Mouse (Mus musculus): ENCODE results near the gene Rpusd1. TPM values are rescaled to one million over a fixed set of nuclear protein-coding genes. Genes with fewer than 3 reads are reported as not detected.

Gene Rpusd1
- total and polyA plus RNA-seq, 3 experiments: 8.2 to 23.9 TPM; not detected in 1

GRCm38 (mm10) chr17:25748238-25748637 lies 20.8 kb downstream of the Rpusd1 start:
- Histone ChIP-seq H3K9ac (ENCODE audit: control insufficient read depth, low read depth, low read length, poor library complexity, severe bottlenecking) (no peak overlapping the region), H3K36me3 (ENCODE audit: control insufficient read depth in 1 of 2, insufficient read depth in 2 of 2, low read length in 2 of 2) (no peaks in the 10 kb centered on the region), H3K9me3 (replicated peaks; ENCODE audit: insufficient read depth, low read length) (no peaks in the 10 kb centered on the region), H3K4me3 (ENCODE audit: control insufficient read depth in 1 of 2, insufficient read depth in 1 of 2, low read depth in 2 of 2, low read length in 2 of 2) (no peak overlapping the region), H3K27me3 (ENCODE audit: control insufficient read depth in 1 of 2, insufficient read depth in 2 of 2, low read length in 2 of 2) (peaks cover 0 to 3% of the 10 kb centered on the region in 2 experiments; a peak in 1 of 4 replicates), H3K27ac (ENCODE audit: control insufficient read depth, low read depth, low read length) (no peak overlapping the region), H3K4me1 (ENCODE audit: control insufficient read depth in 1 of 2, insufficient read depth in 2 of 2, low read length in 2 of 2) (no peaks in the 10 kb centered on the region), H3K79me2 (ENCODE audit: control insufficient read depth, insufficient read depth, low read length, poor library complexity) (no peaks in the 10 kb centered on the region)
- no peak for DNase-seq (ENCODE audit: low read depth, low spot score)
- TF ChIP-seq RCOR1 (IDR thresholded peaks at IDR 0.05; ENCODE audit: low read depth, low read length): no peak
- no peak for TF ChIP-seq GATA1 (IDR thresholded peaks at IDR 0.05; ENCODE audit: low read depth, low read length)

- Histone ChIP-seq H3K79me2 (ENCODE audit: control insufficient read depth, insufficient read depth, low read length, poor library complexity) (no peaks in the 10 kb centered on the region), H3K4me3 (ENCODE audit: control insufficient read depth in 1 of 2, insufficient read depth in 1 of 2, low read depth in 2 of 2, low read length in 2 of 2) (no peak overlapping the region)
Observed at GRCm38 (mm10) chr17:25749314-25749713, 21.8 kb downstream of the Rpusd1 start.

GRCm38 (mm10) chr17:25751446-25751845 lies 24.0 kb downstream of the Rpusd1 start:
- H3K79me2 ChIP-seq (ENCODE audit: control insufficient read depth, insufficient read depth, low read length, poor library complexity): no peaks in the 10 kb centered on the region
- no peak overlapping the region for H3K9ac ChIP-seq (ENCODE audit: control insufficient read depth, low read depth, low read length, poor library complexity, severe bottlenecking)
- no peaks in the 10 kb centered on the region for H3K36me3 ChIP-seq (ENCODE audit: control insufficient read depth in 1 of 2, insufficient read depth in 2 of 2, low read length in 2 of 2)
- TF ChIP-seq POLR2AphosphoS5 (IDR thresholded peaks at IDR 0.05; ENCODE audit: borderline replicate concordance, low read depth, low read length): no peak
- no peak for TF ChIP-seq ZNF384 (IDR thresholded peaks at IDR 0.05; ENCODE audit: low read depth, low read length)
- TF ChIP-seq JUND (IDR thresholded peaks at IDR 0.05; ENCODE audit: low read depth, low read length): no peak
- TF ChIP-seq NRF1 (IDR thresholded peaks at IDR 0.05; ENCODE audit: insufficient read depth, low read depth, low read length, poor library complexity, severe bottlenecking): no peak
- TF ChIP-seq POLR2AphosphoS2 (IDR thresholded peaks at IDR 0.05; ENCODE audit: low read length): no peak
- TF ChIP-seq MYC (IDR thresholded peaks at IDR 0.05; ENCODE audit: low read depth, low read length): no peak
- no peak for TF ChIP-seq ZC3H11A (IDR thresholded peaks at IDR 0.05; ENCODE audit: low read depth, low read length)
- TF ChIP-seq MAX (IDR thresholded peaks at IDR 0.05; ENCODE audit: low read length): no peak
- no peak for TF ChIP-seq CHD2 (IDR thresholded peaks at IDR 0.05; ENCODE audit: low read length)
- no peak for TF ChIP-seq E2F4 (IDR thresholded peaks at IDR 0.05; ENCODE audit: borderline replicate concordance, low read depth, low read length)
- TF ChIP-seq RCOR1 (IDR thresholded peaks at IDR 0.05; ENCODE audit: low read depth, low read length): no peak
- TF ChIP-seq UBTF (IDR thresholded peaks at IDR 0.05; ENCODE audit: borderline replicate concordance, insufficient read depth, low read depth, low read length): no peak
- TF ChIP-seq SIN3A (IDR thresholded peaks at IDR 0.05; ENCODE audit: low read length): no peak
- no peak for TF ChIP-seq ZKSCAN1 (IDR thresholded peaks at IDR 0.05; ENCODE audit: low read depth, low read length)
- no peak for TF ChIP-seq MYB (IDR thresholded peaks at IDR 0.05; ENCODE audit: low read depth, low read length)
- TF ChIP-seq MAFK (IDR thresholded peaks at IDR 0.05; ENCODE audit: borderline replicate concordance, low read depth, low read length): no peak
- TF ChIP-seq CTCF (IDR thresholded peaks at IDR 0.05 in 2 of 3, conservative IDR thresholded peaks at IDR 0.05 in 1 of 3; ENCODE audit: control insufficient read depth in 1 of 3, insufficient read depth in 1 of 3, low read depth in 2 of 3, low read length in 3 of 3, poor library complexity in 1 of 3, severe bottlenecking in 1 of 3): no peak
- no peak overlapping the region for H3K4me3 ChIP-seq (ENCODE audit: control insufficient read depth in 1 of 2, insufficient read depth in 1 of 2, low read depth in 2 of 2, low read length in 2 of 2)
- peaks cover 0 to 1% of the 10 kb centered on the region in 2 experiments; a peak in 1 of 4 replicates for H3K27me3 ChIP-seq (ENCODE audit: control insufficient read depth in 1 of 2, insufficient read depth in 2 of 2, low read length in 2 of 2)
- DNase-seq (ENCODE audit: low read depth, low spot score): no peak
- no peak overlapping the region for H3K27ac ChIP-seq (ENCODE audit: control insufficient read depth, low read depth, low read length)
- no peaks in the 10 kb centered on the region for H3K9me3 ChIP-seq (replicated peaks; ENCODE audit: insufficient read depth, low read length)
- no peaks in the 10 kb centered on the region for H3K4me1 ChIP-seq (ENCODE audit: control insufficient read depth in 1 of 2, insufficient read depth in 2 of 2, low read length in 2 of 2)

More at GRCm38 (mm10) chr17:25749314-25749713, 21.8 kb downstream of the Rpusd1 start:
- no peak overlapping the region for H3K27ac ChIP-seq (ENCODE audit: control insufficient read depth, low read depth, low read length)
- H3K4me1 ChIP-seq (ENCODE audit: control insufficient read depth in 1 of 2, insufficient read depth in 2 of 2, low read length in 2 of 2): no peaks in the 10 kb centered on the region
- TF ChIP-seq MEF2A (IDR thresholded peaks at IDR 0.05; ENCODE audit: extremely low read depth, insufficient replicate concordance, low read depth, low read length, poor library complexity, severe bottlenecking): no peak
- TF ChIP-seq SMC3 (IDR thresholded peaks at IDR 0.05; ENCODE audit: low read depth, low read length): no peak
- no peak for TF ChIP-seq USF1 (IDR thresholded peaks at IDR 0.05; ENCODE audit: low read depth, low read length)
- H3K27me3 ChIP-seq (ENCODE audit: control insufficient read depth in 1 of 2, insufficient read depth in 2 of 2, low read length in 2 of 2): peaks cover 0 to 1% of the 10 kb centered on the region in 2 experiments; a peak in 1 of 4 replicates
- no peaks in the 10 kb centered on the region for H3K9me3 ChIP-seq (replicated peaks; ENCODE audit: insufficient read depth, low read length)
- DNase-seq (ENCODE audit: low read depth, low spot score): no peak
- no peaks in the 10 kb centered on the region for H3K36me3 ChIP-seq (ENCODE audit: control insufficient read depth in 1 of 2, insufficient read depth in 2 of 2, low read length in 2 of 2)
- H3K9ac ChIP-seq (ENCODE audit: control insufficient read depth, low read depth, low read length, poor library complexity, severe bottlenecking): no peak overlapping the region

Data from MEL (cell line).